12 mouse cellular contexts compared by ENCODE assay signal in the genomic region with DNA sequence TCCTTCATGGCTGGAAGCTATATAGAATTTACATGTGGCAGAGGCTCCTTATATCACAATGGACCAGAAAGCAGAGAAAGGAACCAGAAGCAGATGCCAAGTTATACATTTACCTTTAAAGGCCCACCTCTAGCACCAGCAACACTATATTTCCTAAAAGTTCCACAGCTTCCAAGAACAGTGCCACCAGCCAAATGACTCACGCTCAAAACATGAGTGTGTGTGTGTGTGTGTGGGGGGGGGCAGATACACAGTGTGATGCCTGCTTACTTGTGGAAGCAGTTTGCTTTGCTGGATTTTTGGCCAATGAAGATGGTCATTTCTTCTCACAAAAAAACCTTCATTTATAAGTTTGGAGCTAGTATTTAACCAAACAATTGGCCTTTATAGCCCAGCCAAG.
"Had no signal": no experiment of that assay in that cellular context is flagged by ENCODE, and none has a peak within 500 bp of the region (broad histone marks: within the 10 kb centered on the region; RNA-seq: fewer than 3 reads in every experiment).

No protein-coding gene starts in this region.

- DNase-seq: gastrocnemius, postnatal 25 days; heart, adult 18-20 months; heart, postnatal 14 days; heart, postnatal 36 days; kidney, adult 18-20 months; kidney, adult 8-10 months; kidney, postnatal 10 days; kidney, postnatal 25 days; kidney, postnatal 4 days; liver; liver, embryonic 13.5 days; liver, postnatal 0 days had no signal
